Mouse (Mus musculus) brain, embryonic 14.5 days (tissue): Measurements from ENCODE around the gene Tmem8.

Experiments
- CTCF ChIP-seq: fragments of 200-500 bp; IDR thresholded peaks from 2 replicates; pipeline ENCODE4 v1.5.1; 2012; ENCODE audit warnings: inconsistent platforms, mild to moderate bottlenecking, moderate library complexity, borderline replicate concordance; ENCODE audit not compliant: insufficient read depth, insufficient read length; ENCODE audit errors: extremely low read depth
- POLR2A ChIP-seq: fragments of 200-500 bp; IDR thresholded peaks from 2 replicates; pipeline ENCODE4 v1.6.1; 2012; ENCODE audit warnings: mild to moderate bottlenecking, inconsistent platforms, borderline replicate concordance; ENCODE audit not compliant: poor library complexity, insufficient read depth, insufficient read length, severe bottlenecking; ENCODE audit errors: extremely low read depth

DNA sequence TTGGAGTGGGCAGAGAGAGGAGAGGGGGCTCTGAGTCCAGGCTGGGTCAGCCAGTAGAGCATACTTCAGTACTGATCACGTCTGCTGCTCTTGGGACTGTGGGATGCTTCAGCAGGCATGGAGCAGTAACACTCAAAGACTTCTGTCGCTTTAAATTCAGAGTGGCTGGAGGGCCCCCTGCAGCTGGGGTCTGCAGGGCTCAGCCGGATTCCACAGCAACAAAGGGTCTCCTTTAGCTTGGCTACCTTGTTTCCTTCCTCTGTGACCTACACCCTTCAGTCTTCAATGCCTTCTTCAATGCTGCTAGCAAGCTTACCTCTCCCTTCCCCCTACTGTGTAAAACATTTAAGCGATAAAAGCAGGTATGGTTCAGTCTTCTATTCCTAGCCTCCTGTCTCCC lies 2.1 kb upstream of the Tmem8 start:
- TF ChIP-seq CTCF: no peak
- TF ChIP-seq POLR2A: no peak
